Mouse (Mus musculus): ENCODE results near the gene Syce1. TPM values are rescaled to one million over a fixed set of nuclear protein-coding genes. Genes with fewer than 3 reads are reported as not detected.

Syce1 gene
- not detected in 2 replicates for polyA plus RNA-seq (2015; fragmentation: Nextera tagmentation; extraction: Ambion mirVana)

DNA sequence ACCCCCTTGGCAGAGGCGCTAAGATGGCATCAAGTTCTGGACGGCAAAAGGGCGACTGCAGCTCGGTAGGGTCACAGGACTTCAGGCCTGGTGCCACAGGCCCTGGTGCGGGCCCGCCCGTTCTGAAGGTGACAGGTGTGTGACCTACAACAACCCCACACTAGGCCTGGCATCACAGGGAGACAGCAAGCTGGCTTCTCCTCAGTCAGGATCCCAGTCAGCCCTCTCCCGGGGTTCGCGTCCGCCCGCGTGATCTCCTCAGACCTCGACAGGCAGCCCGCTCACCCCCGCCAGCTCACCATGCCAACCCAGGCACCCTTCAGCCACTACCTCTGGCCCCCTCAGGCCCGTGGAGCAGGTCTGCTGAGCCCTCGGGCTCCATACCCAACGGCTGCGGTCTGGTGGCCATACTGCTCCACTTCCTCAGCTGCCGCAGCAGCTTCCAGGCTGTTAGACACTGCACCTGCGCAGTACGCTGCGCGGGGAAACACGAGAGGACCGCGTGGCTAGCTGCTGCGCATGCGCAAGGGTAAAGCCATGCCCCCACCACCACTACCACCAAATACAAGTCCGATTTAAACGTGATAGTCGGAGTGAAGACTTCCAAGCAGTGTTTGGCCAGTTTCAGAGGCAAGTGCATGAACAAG, at the start of gene Syce1:
Syce1 (minus strand) TSS at position 447 of the 647 bp plus-strand sequence.
- Histone ChIP-seq H3K9me3 (replicated peaks; ENCODE audit: low read length) (no peaks in the 10 kb centered on the region), H3K36me3 (ENCODE audit: insufficient read depth, low read length) (no peaks in the 10 kb centered on the region), H3K4me1 (replicated peaks; ENCODE audit: insufficient read depth, low read length) (no peaks in the 10 kb centered on the region), H3K4me2 (ENCODE audit: low read length) (no peak within 1 kb of the TSS), H3K9ac (ENCODE audit: low read depth, low read length) (no peak within 1 kb of the TSS), H3K27me3 (ENCODE audit: insufficient read depth, low read length) (no peaks in the 10 kb centered on the region), H3K27ac (no peak within 1 kb of the TSS), H3K4me3 (replicated peaks; ENCODE audit: low read depth, low read length) (no peak within 1 kb of the TSS)
- no peak for DNase-seq (ENCODE audit: low spot score)
- no peak for ATAC-seq (replicated peaks; ENCODE audit: low FRiP score, low read depth)
- WGBS, result 84% methylated on average over 33 of the region's 33 CpGs
- no peak for TF ChIP-seq CTCF (IDR thresholded peaks at IDR 0.05; ENCODE audit: low read depth)

DNA sequence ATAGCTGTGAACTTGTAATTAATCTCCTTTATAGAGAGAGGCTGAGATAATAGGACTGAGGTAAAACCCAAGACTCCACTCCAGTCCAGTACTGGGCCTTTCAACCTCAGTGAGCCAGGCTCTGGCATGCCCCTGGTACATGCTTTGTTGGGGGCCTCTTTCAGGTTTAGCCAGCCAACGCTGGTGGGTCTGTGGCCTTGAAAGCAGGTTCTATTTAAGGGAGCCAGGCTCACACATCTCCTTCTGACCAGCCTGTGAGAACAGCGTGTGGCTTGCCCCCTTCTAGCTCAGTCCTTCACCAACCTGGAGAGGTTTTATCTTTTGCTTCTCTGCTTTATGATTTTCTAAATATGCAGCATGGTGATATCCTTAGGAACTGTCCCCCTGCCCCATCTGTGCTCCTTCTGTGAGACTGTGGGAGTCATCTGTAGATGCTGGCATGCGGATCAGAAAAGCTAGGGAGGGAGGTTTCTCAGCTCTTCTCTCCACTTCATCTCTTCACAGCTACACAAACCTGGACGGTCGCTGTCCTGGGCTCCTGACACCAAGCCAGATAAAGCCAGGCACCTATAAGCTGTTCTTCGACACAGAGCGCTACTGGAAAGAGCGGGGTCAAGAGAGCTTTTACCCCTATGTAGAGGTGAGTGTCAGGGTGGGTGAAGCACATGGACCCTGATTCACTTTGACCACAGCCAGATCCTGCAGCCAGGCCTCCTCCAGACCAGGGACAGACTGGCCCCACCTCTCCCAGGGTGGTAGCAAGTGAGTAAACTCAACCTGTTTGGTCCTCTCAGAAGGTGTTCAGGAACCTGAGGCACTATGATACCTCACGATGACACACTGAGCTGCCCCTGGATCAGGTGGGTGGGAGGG, 48.8 kb upstream of the Syce1 start:
- Histone ChIP-seq H3K36me3 (ENCODE audit: insufficient read depth, low read length) (no peaks in the 10 kb centered on the region), H3K27me3 (ENCODE audit: insufficient read depth, low read length) (no peaks in the 10 kb centered on the region), H3K9ac (ENCODE audit: low read depth, low read length) (no peak overlapping the region), H3K4me3 (replicated peaks; ENCODE audit: low read depth, low read length) (no peak overlapping the region), H3K9me3 (replicated peaks; ENCODE audit: low read length) (no peaks in the 10 kb centered on the region), H3K27ac (no peak overlapping the region), H3K4me2 (ENCODE audit: low read length) (no peak overlapping the region), H3K4me1 (replicated peaks; ENCODE audit: insufficient read depth, low read length) (no peaks in the 10 kb centered on the region)
- WGBS, result 75% methylated on average over 9 of the region's 9 CpGs
- ATAC-seq (replicated peaks; ENCODE audit: low FRiP score, low read depth) (no peak), DNase-seq (ENCODE audit: low spot score) (no peak)
- no peak for TF ChIP-seq CTCF (IDR thresholded peaks at IDR 0.05; ENCODE audit: low read depth)

GRCm38 (mm10) chr7:140835758-140836087, 48.1 kb upstream of the Syce1 start:
- Histone ChIP-seq H3K36me3 (ENCODE audit: insufficient read depth, low read length) (no peaks in the 10 kb centered on the region), H3K4me2 (ENCODE audit: low read length) (no peak overlapping the region), H3K27ac (no peak overlapping the region), H3K27me3 (ENCODE audit: insufficient read depth, low read length) (no peaks in the 10 kb centered on the region), H3K4me1 (replicated peaks; ENCODE audit: insufficient read depth, low read length) (no peaks in the 10 kb centered on the region), H3K4me3 (replicated peaks; ENCODE audit: low read depth, low read length) (no peak overlapping the region), H3K9ac (ENCODE audit: low read depth, low read length) (no peak overlapping the region), H3K9me3 (replicated peaks; ENCODE audit: low read length) (no peaks in the 10 kb centered on the region)
- ATAC-seq (replicated peaks; ENCODE audit: low FRiP score, low read depth) (no peak), DNase-seq (ENCODE audit: low spot score) (no peak)
- no peak for TF ChIP-seq CTCF (IDR thresholded peaks at IDR 0.05; ENCODE audit: low read depth)
- WGBS, result 77% methylated on average over 2 of the region's 2 CpGs

DNA sequence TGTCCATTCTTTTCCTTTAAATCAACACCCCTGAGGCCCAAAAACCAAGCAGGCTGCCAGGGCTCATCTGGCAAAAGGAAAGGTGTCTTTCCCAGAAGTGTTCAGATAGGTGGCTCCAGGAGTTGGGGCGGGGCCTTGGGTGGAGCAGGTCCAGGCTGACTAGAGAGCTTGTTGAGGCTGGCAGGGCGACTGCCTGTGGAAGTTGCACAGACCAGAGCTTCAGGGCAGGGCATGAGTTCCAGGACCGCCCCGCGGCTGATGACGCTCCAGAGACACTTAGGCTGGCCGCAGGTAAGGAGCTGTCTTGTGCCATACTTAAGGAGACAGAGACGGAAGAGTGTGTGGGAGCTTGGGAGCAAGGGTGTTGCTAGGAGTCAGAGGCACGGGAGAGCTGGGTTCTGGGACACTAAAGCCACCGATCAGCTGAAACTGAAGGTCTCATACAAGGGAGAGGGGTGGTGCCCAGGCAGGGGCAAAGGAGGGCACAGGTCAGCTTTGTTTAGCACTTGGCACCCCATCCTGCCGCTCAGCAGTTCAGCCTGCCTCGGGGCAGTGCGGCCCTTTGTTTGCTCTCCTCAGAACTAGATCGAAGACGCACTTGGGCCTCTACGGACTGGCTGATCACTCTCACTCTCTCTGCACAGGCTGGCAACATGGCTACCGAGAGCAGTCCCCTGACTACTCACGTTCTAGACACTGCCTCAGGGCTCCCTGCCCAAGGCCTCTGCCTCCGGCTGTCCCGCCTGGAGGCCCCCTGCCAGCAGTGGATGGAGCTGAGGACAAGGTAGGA, 47.5 kb upstream of the Syce1 start, which contains the start of gene Urah:
Urah (plus strand) TSS at position 51 of the 790 bp plus-strand sequence.
- H3K27ac ChIP-seq, result no peak within 1 kb of the TSS
- no peaks in the 10 kb centered on the region for H3K27me3 ChIP-seq (ENCODE audit: insufficient read depth, low read length)
- no peak for TF ChIP-seq CTCF (IDR thresholded peaks at IDR 0.05; ENCODE audit: low read depth)
- no peak within 1 kb of the TSS for H3K4me2 ChIP-seq (ENCODE audit: low read length)
- no peak within 1 kb of the TSS for H3K9ac ChIP-seq (ENCODE audit: low read depth, low read length)
- 53% methylated on average over 20 of the region's 20 CpGs for WGBS
- no peaks in the 10 kb centered on the region for H3K4me1 ChIP-seq (replicated peaks; ENCODE audit: insufficient read depth, low read length)
- no peak within 1 kb of the TSS for H3K4me3 ChIP-seq (replicated peaks; ENCODE audit: low read depth, low read length)
- no peak for DNase-seq (ENCODE audit: low spot score)
- ATAC-seq (replicated peaks; ENCODE audit: low FRiP score, low read depth), result no peak
- H3K36me3 ChIP-seq (ENCODE audit: insufficient read depth, low read length), result no peaks in the 10 kb centered on the region
- H3K9me3 ChIP-seq (replicated peaks; ENCODE audit: low read length), result no peaks in the 10 kb centered on the region

DNA sequence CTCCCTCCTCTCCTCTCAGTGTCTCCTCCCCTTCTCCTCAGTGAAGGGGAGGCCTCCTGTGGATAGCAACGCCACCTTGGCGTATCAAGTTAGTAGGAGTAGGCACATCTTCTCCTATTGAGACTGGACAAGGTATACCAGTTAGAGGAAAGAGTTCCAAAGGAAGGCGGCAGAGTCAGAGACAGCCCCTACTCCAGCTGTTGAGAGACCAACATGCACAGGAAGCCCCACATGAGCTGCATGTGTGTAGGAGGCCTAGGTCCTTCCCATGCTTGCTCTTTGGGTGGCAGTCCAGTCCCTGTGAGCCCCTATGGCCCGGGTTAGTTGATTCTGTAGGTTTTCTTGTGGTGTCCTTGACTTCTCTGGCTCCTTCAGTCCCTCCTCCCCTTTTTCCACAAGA, 45.7 kb upstream of the Syce1 start:
- Histone ChIP-seq H3K9me3 (replicated peaks; ENCODE audit: low read length) (no peaks in the 10 kb centered on the region), H3K4me3 (replicated peaks; ENCODE audit: low read depth, low read length) (no peak overlapping the region), H3K36me3 (ENCODE audit: insufficient read depth, low read length) (no peaks in the 10 kb centered on the region), H3K9ac (ENCODE audit: low read depth, low read length) (no peak overlapping the region), H3K27me3 (ENCODE audit: insufficient read depth, low read length) (no peaks in the 10 kb centered on the region), H3K4me2 (ENCODE audit: low read length) (no peak overlapping the region), H3K27ac (no peak overlapping the region), H3K4me1 (replicated peaks; ENCODE audit: insufficient read depth, low read length) (no peaks in the 10 kb centered on the region)
- no peak for TF ChIP-seq CTCF (IDR thresholded peaks at IDR 0.05; ENCODE audit: low read depth)
- 92% methylated on average over 4 of the region's 4 CpGs for WGBS
- ATAC-seq (replicated peaks; ENCODE audit: low FRiP score, low read depth) (no peak), DNase-seq (ENCODE audit: low spot score) (no peak)

DNA sequence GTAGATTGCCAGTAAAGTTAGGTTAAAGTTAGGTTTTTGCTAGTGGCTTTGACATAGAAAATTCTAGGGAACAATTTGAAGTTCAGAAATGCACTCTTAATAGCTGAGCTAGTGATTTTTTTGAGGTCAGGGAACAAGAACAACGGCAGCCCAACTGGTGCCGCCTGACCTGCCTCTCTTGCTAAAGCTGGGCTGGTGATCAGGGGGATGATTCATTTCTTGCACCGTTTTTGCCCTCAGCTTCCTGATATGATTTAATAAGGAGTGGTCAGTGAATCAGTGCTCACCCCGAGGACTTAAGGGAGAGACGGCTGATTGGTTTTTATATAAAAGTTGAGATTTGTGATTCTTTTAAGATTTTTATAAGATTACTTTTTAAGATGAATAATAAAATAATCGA, 43.8 kb upstream of the Syce1 start:
- no peak for TF ChIP-seq CTCF (IDR thresholded peaks at IDR 0.05; ENCODE audit: low read depth)
- ATAC-seq (replicated peaks; ENCODE audit: low FRiP score, low read depth), result no peak

More for the DNA sequence above, 43.8 kb upstream of the Syce1 start:
- no peak for DNase-seq (ENCODE audit: low spot score)
- H3K36me3 ChIP-seq (ENCODE audit: insufficient read depth, low read length), result no peaks in the 10 kb centered on the region
- no peaks in the 10 kb centered on the region for H3K27me3 ChIP-seq (ENCODE audit: insufficient read depth, low read length)
- no peaks in the 10 kb centered on the region for H3K9me3 ChIP-seq (replicated peaks; ENCODE audit: low read length)
- H3K9ac ChIP-seq (ENCODE audit: low read depth, low read length), result no peak overlapping the region
- no peak overlapping the region for H3K4me3 ChIP-seq (replicated peaks; ENCODE audit: low read depth, low read length)
- 60% methylated on average over 6 of the region's 6 CpGs for WGBS
- H3K27ac ChIP-seq, result no peak overlapping the region
- no peaks in the 10 kb centered on the region for H3K4me1 ChIP-seq (replicated peaks; ENCODE audit: insufficient read depth, low read length)
- no peak overlapping the region for H3K4me2 ChIP-seq (ENCODE audit: low read length)
